9 mouse cellular contexts compared by ENCODE assay signal in the genomic region with DNA sequence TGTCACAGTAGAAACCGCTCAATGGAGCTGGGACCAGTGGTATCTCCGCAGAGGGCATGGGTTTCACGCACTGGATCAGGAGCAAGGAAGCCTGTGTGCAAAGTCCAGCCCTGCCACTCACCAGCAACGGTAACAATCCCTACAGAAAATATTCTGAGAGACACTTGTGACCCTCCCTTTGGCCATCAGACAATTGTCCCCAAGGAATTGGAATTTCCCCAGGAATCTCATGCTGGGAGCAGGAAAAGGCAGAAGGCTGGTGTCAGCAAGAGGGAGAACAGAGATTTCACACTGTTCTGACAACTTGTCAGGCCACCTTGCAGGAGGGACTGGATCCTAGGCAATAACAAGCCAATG.
DNase-seq lines count a peak whose midpoint lies in the region; ATAC-seq and TF ChIP-seq lines count a peak whose summit lies in the region.
"Had no signal": no experiment of that assay in that cellular context is flagged by ENCODE, and none has a peak within 500 bp of the region (broad histone marks: within the 10 kb centered on the region; RNA-seq: fewer than 3 reads in every experiment).

No protein-coding gene starts in this region.

- peak overlapping the region; percentile 93 for H3K27ac ChIP-seq in heart, embryonic 15.5 days
- H3K27ac ChIP-seq in embryonic fibroblast, embryonic 13.5 days (ENCODE audit: insufficient read depth, low read length): peak overlapping the region; percentile 53
- H3K27ac ChIP-seq in limb, embryonic 15.5 days: peak overlapping the region; percentile 87

- H3K27me3 ChIP-seq in heart, embryonic 15.5 days: no peaks in the 10 kb centered on the region
- H3K27me3 ChIP-seq in E14TG2a.4 (ENCODE audit: insufficient read depth, low read length): no peaks in the 10 kb centered on the region
- H3K27me3 ChIP-seq in limb, embryonic 15.5 days: no peaks in the 10 kb centered on the region

- peak overlapping the region; percentile 40; the same call in 1 of the 2 replicates for H3K9ac ChIP-seq in heart, embryonic 15.5 days
- H3K9ac ChIP-seq in limb, embryonic 15.5 days: no peak overlapping the region; the same call in 1 of the 2 replicates

- H3K4me2 ChIP-seq in heart, embryonic 15.5 days: peak overlapping the region; percentile 51
- H3K4me2 ChIP-seq in limb, embryonic 15.5 days: peak overlapping the region; percentile 39; the same call in 1 of the 2 replicates

- DNase-seq in heart, adult 18-20 months: no peak
- no peak for DNase-seq in right cerebral cortex, postnatal 25 days
- no peak for DNase-seq in left cerebral cortex, adult 11 months (ENCODE audit: low spot score)

- WGBS in heart, embryonic 15.5 days: 23% methylated on average over 4 of the region's 4 CpGs
- WGBS in limb, embryonic 15.5 days: 21% methylated on average over 4 of the region's 4 CpGs

- TF ChIP-seq POLR2A in embryonic fibroblast, embryonic 13.5 days (IDR thresholded peaks at IDR 0.05; ENCODE audit: low read depth, low read length): no peak

- H3K4me3 ChIP-seq in heart, embryonic 15.5 days: no peak overlapping the region
- peak overlapping the region; percentile 29 for H3K4me3 ChIP-seq in E14TG2a.4 (replicated peaks; ENCODE audit: low read length)
- H3K4me3 ChIP-seq in embryonic fibroblast, embryonic 13.5 days (ENCODE audit: insufficient read depth, low read length): no peak overlapping the region
- H3K4me3 ChIP-seq in limb, embryonic 15.5 days: no peak overlapping the region
- H3K4me3 ChIP-seq: erythroblast, embryonic 14.5 days had no signal

- H3K9me3 ChIP-seq in heart, embryonic 15.5 days (replicated peaks): no peaks in the 10 kb centered on the region
- no peaks in the 10 kb centered on the region for H3K9me3 ChIP-seq in E14TG2a.4 (ENCODE audit: low read length)
- H3K9me3 ChIP-seq in limb, embryonic 15.5 days: no peaks in the 10 kb centered on the region

- peaks cover 97% of the 10 kb centered on the region for H3K4me1 ChIP-seq in heart, embryonic 15.5 days (replicated peaks)
- H3K4me1 ChIP-seq in E14TG2a.4 (replicated peaks; ENCODE audit: low read depth, low read length): peaks cover 89% of the 10 kb centered on the region
- peaks cover 33% of the 10 kb centered on the region for H3K4me1 ChIP-seq in embryonic fibroblast, embryonic 13.5 days (ENCODE audit: control insufficient read depth, insufficient read depth, low read length)
- H3K4me1 ChIP-seq in limb, embryonic 15.5 days: peaks cover 97% of the 10 kb centered on the region

- no peaks in the 10 kb centered on the region for H3K36me3 ChIP-seq in heart, embryonic 15.5 days
- H3K36me3 ChIP-seq in E14TG2a.4 (ENCODE audit: insufficient read depth, low read length): no peaks in the 10 kb centered on the region
- no peaks in the 10 kb centered on the region for H3K36me3 ChIP-seq in limb, embryonic 15.5 days

- ATAC-seq in heart, embryonic 15.5 days (replicated peaks; ENCODE audit: insufficient number of reproducible peaks, insufficient read depth, low FRiP score, low read depth): no peak
- no peak for ATAC-seq in limb, embryonic 15.5 days (ENCODE audit: insufficient number of reproducible peaks, low FRiP score, low TSS enrichment, low read depth)
- no peak for ATAC-seq in CD4-positive, CD25-positive, alpha-beta regulatory T cell, adult 4 months

- TF ChIP-seq CTCF in E14TG2a.4 (conservative IDR thresholded peaks at IDR 0.05; ENCODE audit: low read length): no peak
- TF ChIP-seq CTCF in embryonic fibroblast, embryonic 13.5 days (IDR thresholded peaks at IDR 0.05; ENCODE audit: borderline replicate concordance, insufficient read depth, low read length): no peak
